Mouse (Mus musculus): ENCODE measurements at regions not wholly inside any gene's neighbourhood (a gene's known extent, or its start where the extent isn't known, plus 50 kb on each side); places are given as distances from the start of the nearest gene placed in this dataset.

DNA sequence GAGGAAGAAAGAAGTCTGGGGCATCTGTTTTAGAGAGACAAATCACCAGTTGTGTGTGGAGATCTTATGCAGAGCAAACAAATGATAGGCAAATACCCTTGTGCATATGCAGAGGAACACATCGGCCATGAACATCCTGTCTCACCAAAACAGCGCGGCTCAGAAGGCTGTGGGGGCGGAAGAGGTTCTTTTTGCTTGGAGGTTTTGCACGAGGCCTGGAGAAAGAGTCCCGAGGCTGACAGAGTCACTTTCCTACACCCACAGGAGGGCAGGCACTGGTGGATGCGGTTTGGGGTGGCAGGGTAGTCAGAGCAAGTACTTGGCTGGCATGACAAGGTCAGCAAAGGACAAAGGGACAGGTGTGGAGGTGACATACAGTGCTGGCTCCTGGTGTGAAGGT, 77.4 kb upstream of the Zfp831 start:
- Histone ChIP-seq H3K4me1 (ENCODE audit: control insufficient read depth, insufficient read depth, low read length) (peaks cover 16% of the 10 kb centered on the region), H3K4me3 (ENCODE audit: insufficient read depth, low read depth, low read length) (no peak overlapping the region), H3K27ac (ENCODE audit: insufficient read depth, low read depth, low read length) (0 out of 2 replicates have a peak overlapping the region, but pooled peaks have one; percentile 16)
- WGBS = 44% methylated on average over 7 of the region's 7 CpGs
- TF ChIP-seq POLR2A (IDR thresholded peaks at IDR 0.05; ENCODE audit: insufficient read depth, low read depth, low read length) (no peak), CTCF (IDR thresholded peaks at IDR 0.05; ENCODE audit: insufficient read depth, low read depth, low read length) (no peak)

DNA sequence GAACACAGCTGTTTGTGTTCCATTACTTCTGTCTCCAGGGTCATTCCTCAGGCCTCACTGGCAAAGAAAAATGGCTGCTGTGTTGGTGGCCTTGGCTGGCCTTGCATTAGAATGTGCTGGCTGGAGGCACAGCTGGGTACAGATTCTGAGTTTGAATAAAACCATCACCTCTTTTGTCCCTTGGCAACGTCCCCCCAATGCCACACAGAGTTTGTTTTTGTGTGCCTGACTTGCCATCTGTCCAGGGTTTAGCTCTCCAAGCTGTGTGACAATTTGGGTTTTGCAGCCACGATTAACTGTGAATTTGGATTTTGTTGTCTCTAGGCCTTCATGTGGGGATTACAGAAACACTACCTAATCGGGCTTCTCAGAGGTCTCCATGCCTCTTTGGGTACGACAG, 76.6 kb upstream of the Zfp831 start:
- WGBS = 55% methylated on average over 4 of the region's 4 CpGs
- no peak overlapping the region for H3K4me3 ChIP-seq (ENCODE audit: insufficient read depth, low read depth, low read length)
- TF ChIP-seq POLR2A (IDR thresholded peaks at IDR 0.05; ENCODE audit: insufficient read depth, low read depth, low read length) (no peak), CTCF (IDR thresholded peaks at IDR 0.05; ENCODE audit: insufficient read depth, low read depth, low read length) (no peak)
- no peak overlapping the region for H3K27ac ChIP-seq (ENCODE audit: insufficient read depth, low read depth, low read length)
- peaks cover 16% of the 10 kb centered on the region for H3K4me1 ChIP-seq (ENCODE audit: control insufficient read depth, insufficient read depth, low read length)

- no peak for TF ChIP-seq POLR2A (IDR thresholded peaks at IDR 0.05; ENCODE audit: insufficient read depth, low read depth, low read length)
- no peak for TF ChIP-seq CTCF (IDR thresholded peaks at IDR 0.05; ENCODE audit: insufficient read depth, low read depth, low read length)
- H3K4me1 ChIP-seq (ENCODE audit: control insufficient read depth, insufficient read depth, low read length) = no peaks in the 10 kb centered on the region
- no peak overlapping the region for H3K27ac ChIP-seq (ENCODE audit: insufficient read depth, low read depth, low read length)
- WGBS = 77% methylated on average over 7 of the region's 7 CpGs
- no peak overlapping the region for H3K4me3 ChIP-seq (ENCODE audit: insufficient read depth, low read depth, low read length)
Measured at GRCm38 (mm10) chr2:174574804-174575507, 68.4 kb upstream of the Zfp831 start.

DNA sequence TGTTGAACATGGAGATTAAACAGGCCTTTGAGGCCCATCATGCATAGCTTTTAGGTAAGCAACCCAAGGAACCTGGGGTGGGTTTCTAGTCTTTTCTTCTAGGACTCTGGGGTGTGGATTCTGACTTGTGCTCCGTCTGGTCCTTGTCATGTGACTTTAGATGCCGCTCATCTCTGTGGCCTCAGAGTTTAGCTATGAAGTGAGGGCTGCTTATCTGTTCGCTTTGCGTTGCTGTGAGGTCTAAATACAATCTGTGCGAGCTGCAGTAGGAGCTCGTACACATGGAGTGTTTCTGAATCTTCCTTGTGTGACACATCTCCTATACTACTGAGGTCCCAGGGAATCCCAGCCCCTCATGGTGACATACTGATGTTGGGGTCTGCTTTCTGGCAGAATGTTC, 67.8 kb upstream of the Zfp831 start:
- no peak for TF ChIP-seq POLR2A (IDR thresholded peaks at IDR 0.05; ENCODE audit: insufficient read depth, low read depth, low read length)
- TF ChIP-seq CTCF (IDR thresholded peaks at IDR 0.05; ENCODE audit: insufficient read depth, low read depth, low read length) = no peak
- no peaks in the 10 kb centered on the region for H3K4me1 ChIP-seq (ENCODE audit: control insufficient read depth, insufficient read depth, low read length)
- 97% methylated on average over 6 of the region's 6 CpGs for WGBS
- H3K4me3 ChIP-seq (ENCODE audit: insufficient read depth, low read depth, low read length) = no peak overlapping the region
- H3K27ac ChIP-seq (ENCODE audit: insufficient read depth, low read depth, low read length) = no peak overlapping the region

- Histone ChIP-seq H3K27ac (ENCODE audit: insufficient read depth, low read depth, low read length) (no peak overlapping the region), H3K4me1 (ENCODE audit: control insufficient read depth, insufficient read depth, low read length) (peaks cover 9% of the 10 kb centered on the region; the same call in 1 of the 2 replicates), H3K4me3 (ENCODE audit: insufficient read depth, low read depth, low read length) (no peak overlapping the region)
- TF ChIP-seq CTCF (IDR thresholded peaks at IDR 0.05; ENCODE audit: insufficient read depth, low read depth, low read length) = no peak
- no peak for TF ChIP-seq POLR2A (IDR thresholded peaks at IDR 0.05; ENCODE audit: insufficient read depth, low read depth, low read length)
- 90% methylated on average over 5 of the region's 5 CpGs for WGBS
Measured at GRCm38 (mm10) chr2:174580906-174581703, 62.2 kb upstream of the Zfp831 start.

GRCm38 (mm10) chr2:174584272-174584671, 59.1 kb upstream of the Zfp831 start:
- H3K4me1 ChIP-seq (ENCODE audit: control insufficient read depth, insufficient read depth, low read length) = peaks cover 9% of the 10 kb centered on the region; the same call in 1 of the 2 replicates
- H3K27ac ChIP-seq (ENCODE audit: insufficient read depth, low read depth, low read length) = no peak overlapping the region
- TF ChIP-seq CTCF (IDR thresholded peaks at IDR 0.05; ENCODE audit: insufficient read depth, low read depth, low read length) (no peak), POLR2A (IDR thresholded peaks at IDR 0.05; ENCODE audit: insufficient read depth, low read depth, low read length) (no peak)
- no peak overlapping the region for H3K4me3 ChIP-seq (ENCODE audit: insufficient read depth, low read depth, low read length)
- WGBS = 40% methylated on average over 2 of the region's 2 CpGs
